Mouse (Mus musculus) A20 (cell line): Measurements from ENCODE around the gene Rag2.

Experiments used
- DNase-seq: peaks from one replicate; pipeline ENCODE4 v3.0.0-alpha.2; 2011; ENCODE audit warnings: low read depth, low spot score

Rag2 gene

GRCm38 (mm10) chr2:101624011-101624410 lies 507 bp upstream of the Rag2 start:
- peak; percentile 70 for DNase-seq

- DNase-seq = no peak
Observed at GRCm38 (mm10) chr2:101627227-101627626, 2.7 kb downstream of the Rag2 start.

- peak; percentile 94 for DNase-seq
Observed at GRCm38 (mm10) chr2:101628297-101629236, 4.0 kb downstream of the Rag2 start.

- DNase-seq = no peak
Observed at GRCm38 (mm10) chr2:101638979-101639839, 14.7 kb downstream of the Rag2 start.

- DNase-seq = no peak
Observed at GRCm38 (mm10) chr2:101639840-101640350, 15.4 kb downstream of the Rag2 start.

- DNase-seq = peak; percentile 19
Observed at GRCm38 (mm10) chr2:101645841-101646240, 21.3 kb downstream of the Rag2 start.

- DNase-seq = no peak
Observed at GRCm38 (mm10) chr2:101648361-101648760, 23.8 kb downstream of the Rag2 start.

GRCm38 (mm10) chr2:101649114-101649671 lies 24.7 kb downstream of the Rag2 start, which contains the start of the genes Rag1 and B230118H07Rik:
Rag1 (minus strand) TSS chr2:101649501.
B230118H07Rik (minus strand) TSS chr2:101649532.
- peak; percentile 26 for DNase-seq

- peak; percentile 59 for DNase-seq
Observed at GRCm38 (mm10) chr2:101650446-101650845, 25.9 kb downstream of the Rag2 start.

GRCm38 (mm10) chr2:101652204-101652920 lies 27.8 kb downstream of the Rag2 start:
- no peak for DNase-seq

- DNase-seq = peak; percentile 79
Observed at GRCm38 (mm10) chr2:101652921-101653597, 28.5 kb downstream of the Rag2 start.

GRCm38 (mm10) chr2:101660536-101660935 lies 36.0 kb downstream of the Rag2 start:
- DNase-seq = no peak

- DNase-seq = peak; percentile 87
Observed at GRCm38 (mm10) chr2:101665058-101665702, 40.7 kb downstream of the Rag2 start.

GRCm38 (mm10) chr2:101665703-101666092 lies 41.2 kb downstream of the Rag2 start:
- no peak for DNase-seq

- DNase-seq = no peak
Observed at GRCm38 (mm10) chr2:101668751-101669150, 44.2 kb downstream of the Rag2 start.

- DNase-seq = no peak
Observed at GRCm38 (mm10) chr2:101673547-101673946, 49.0 kb downstream of the Rag2 start.

GRCm38 (mm10) chr2:101678236-101679021 lies 53.9 kb downstream of the Rag2 start, which contains the start of gene Traf6:
Traf6 (plus strand) TSS chr2:101678429.
- peak; percentile 92 for DNase-seq

GRCm38 (mm10) chr2:101679164-101679784 lies 54.8 kb downstream of the Rag2 start:
- peak; percentile 47 for DNase-seq
